Mouse (Mus musculus): ENCODE results near the gene Gja10. TPM values are rescaled to one million over a fixed set of nuclear protein-coding genes. Genes with fewer than 3 reads are reported as not detected.

The Gja10 gene
- polyA plus RNA-seq, 1 experiment from 2014 or later: not detected

GRCm38 (mm10) chr4:32564918-32565317, 37.6 kb downstream of the Gja10 start:
- Histone ChIP-seq H3K36me3 (ENCODE audit: control insufficient read depth, insufficient read depth, low read length) (0 out of 2 replicates have a peak, but pooled peaks cover 7% of the 10 kb centered on the region), H3K4me1 (ENCODE audit: control insufficient read depth, insufficient read depth, low read length) (peaks cover 12% of the 10 kb centered on the region), H3K27me3 (ENCODE audit: control insufficient read depth, insufficient read depth, low read length) (no peaks in the 10 kb centered on the region), H3K4me2 (no peak overlapping the region), H3K27ac (ENCODE audit: low read depth, low read length) (no peak overlapping the region), H3K9ac (ENCODE audit: low read depth, low read length) (no peak overlapping the region), H3K4me3 (ENCODE audit: low read depth, low read length) (no peak overlapping the region), H3K9me3 (replicated peaks; ENCODE audit: control insufficient read depth, low read length) (no peaks in the 10 kb centered on the region)
- WGBS (ENCODE audit: insufficient replicate concordance): 75% methylated on average over 8 of the region's 8 CpGs
- ATAC-seq (replicated peaks; ENCODE audit: insufficient number of reproducible peaks, low FRiP score, low TSS enrichment): no peak

- Histone ChIP-seq H3K27me3 (ENCODE audit: control insufficient read depth, insufficient read depth, low read length) (no peaks in the 10 kb centered on the region), H3K36me3 (ENCODE audit: control insufficient read depth, insufficient read depth, low read length) (0 out of 2 replicates have a peak, but pooled peaks cover 7% of the 10 kb centered on the region), H3K9me3 (replicated peaks; ENCODE audit: control insufficient read depth, low read length) (no peaks in the 10 kb centered on the region), H3K4me1 (ENCODE audit: control insufficient read depth, insufficient read depth, low read length) (peaks cover 12% of the 10 kb centered on the region), H3K4me3 (ENCODE audit: low read depth, low read length) (no peak overlapping the region), H3K27ac (ENCODE audit: low read depth, low read length) (no peak overlapping the region), H3K4me2 (no peak overlapping the region), H3K9ac (ENCODE audit: low read depth, low read length) (no peak overlapping the region)
- 81% methylated on average over 7 of the region's 7 CpGs for WGBS (ENCODE audit: insufficient replicate concordance)
- ATAC-seq (replicated peaks; ENCODE audit: insufficient number of reproducible peaks, low FRiP score, low TSS enrichment): no peak
These were observed 38.1 kb downstream of the Gja10 start for GRCm38 (mm10) chr4:32564416-32564815.

- WGBS (ENCODE audit: insufficient replicate concordance): 92% methylated on average over 35 of the region's 35 CpGs
- H3K27ac ChIP-seq (ENCODE audit: low read depth, low read length): no peak overlapping the region
- H3K27me3 ChIP-seq (ENCODE audit: control insufficient read depth, insufficient read depth, low read length): no peaks in the 10 kb centered on the region
- peaks cover 12% of the 10 kb centered on the region for H3K4me1 ChIP-seq (ENCODE audit: control insufficient read depth, insufficient read depth, low read length)
- 0 out of 2 replicates have a peak, but pooled peaks cover 7% of the 10 kb centered on the region for H3K36me3 ChIP-seq (ENCODE audit: control insufficient read depth, insufficient read depth, low read length)
- no peak for ATAC-seq (replicated peaks; ENCODE audit: insufficient number of reproducible peaks, low FRiP score, low TSS enrichment)
- no peak overlapping the region for H3K9ac ChIP-seq (ENCODE audit: low read depth, low read length)
- H3K9me3 ChIP-seq (replicated peaks; ENCODE audit: control insufficient read depth, low read length): no peaks in the 10 kb centered on the region
- no peak overlapping the region for H3K4me3 ChIP-seq (ENCODE audit: low read depth, low read length)
- no peak overlapping the region for H3K4me2 ChIP-seq
These were observed 40.0 kb downstream of the Gja10 start for GRCm38 (mm10) chr4:32562319-32563115.

- H3K4me3 ChIP-seq (ENCODE audit: low read depth, low read length): no peak overlapping the region
- peak overlapping the region; percentile 0; the same call in 1 of the 2 replicates for H3K27ac ChIP-seq (ENCODE audit: low read depth, low read length)
These were observed 40.9 kb downstream of the Gja10 start for GRCm38 (mm10) chr4:32561555-32562095.

GRCm38 (mm10) chr4:32560724-32561554, 41.6 kb downstream of the Gja10 start:
- no peak for ATAC-seq (replicated peaks; ENCODE audit: insufficient number of reproducible peaks, low FRiP score, low TSS enrichment)
- peaks cover 12% of the 10 kb centered on the region for H3K4me1 ChIP-seq (ENCODE audit: control insufficient read depth, insufficient read depth, low read length)
- no peaks in the 10 kb centered on the region for H3K9me3 ChIP-seq (replicated peaks; ENCODE audit: control insufficient read depth, low read length)
- no peaks in the 10 kb centered on the region for H3K27me3 ChIP-seq (ENCODE audit: control insufficient read depth, insufficient read depth, low read length)
- no peak overlapping the region; the same call in 1 of the 2 replicates for H3K27ac ChIP-seq (ENCODE audit: low read depth, low read length)
- H3K4me2 ChIP-seq: no peak overlapping the region
- H3K4me3 ChIP-seq (ENCODE audit: low read depth, low read length): no peak overlapping the region
- 0 out of 2 replicates have a peak, but pooled peaks cover 7% of the 10 kb centered on the region for H3K36me3 ChIP-seq (ENCODE audit: control insufficient read depth, insufficient read depth, low read length)
- 51% methylated on average over 8 of the region's 8 CpGs for WGBS (ENCODE audit: insufficient replicate concordance)
- H3K9ac ChIP-seq (ENCODE audit: low read depth, low read length): no peak overlapping the region

More at GRCm38 (mm10) chr4:32561555-32562095, 40.9 kb downstream of the Gja10 start:
- no peak for ATAC-seq (replicated peaks; ENCODE audit: insufficient number of reproducible peaks, low FRiP score, low TSS enrichment)
- Histone ChIP-seq H3K27me3 (ENCODE audit: control insufficient read depth, insufficient read depth, low read length) (no peaks in the 10 kb centered on the region), H3K36me3 (ENCODE audit: control insufficient read depth, insufficient read depth, low read length) (0 out of 2 replicates have a peak, but pooled peaks cover 7% of the 10 kb centered on the region), H3K9ac (ENCODE audit: low read depth, low read length) (no peak overlapping the region), H3K9me3 (replicated peaks; ENCODE audit: control insufficient read depth, low read length) (no peaks in the 10 kb centered on the region), H3K4me1 (ENCODE audit: control insufficient read depth, insufficient read depth, low read length) (peaks cover 12% of the 10 kb centered on the region), H3K4me2 (no peak overlapping the region)
- 49% methylated on average over 12 of the region's 12 CpGs for WGBS (ENCODE audit: insufficient replicate concordance)

- Histone ChIP-seq H3K4me3 (ENCODE audit: low read depth, low read length) (no peak overlapping the region), H3K27me3 (ENCODE audit: control insufficient read depth, insufficient read depth, low read length) (no peaks in the 10 kb centered on the region), H3K27ac (ENCODE audit: low read depth, low read length) (no peak overlapping the region), H3K9ac (ENCODE audit: low read depth, low read length) (no peak overlapping the region), H3K36me3 (ENCODE audit: control insufficient read depth, insufficient read depth, low read length) (0 out of 2 replicates have a peak, but pooled peaks cover 7% of the 10 kb centered on the region), H3K4me2 (no peak overlapping the region), H3K4me1 (ENCODE audit: control insufficient read depth, insufficient read depth, low read length) (peaks cover 12% of the 10 kb centered on the region), H3K9me3 (replicated peaks; ENCODE audit: control insufficient read depth, low read length) (no peaks in the 10 kb centered on the region)
- no peak for ATAC-seq (replicated peaks; ENCODE audit: insufficient number of reproducible peaks, low FRiP score, low TSS enrichment)
- WGBS (ENCODE audit: insufficient replicate concordance): 50% methylated on average over 6 of the region's 6 CpGs
These were observed 42.3 kb downstream of the Gja10 start for GRCm38 (mm10) chr4:32560246-32560645.

- no peaks in the 10 kb centered on the region for H3K9me3 ChIP-seq (replicated peaks; ENCODE audit: control insufficient read depth, low read length)
- H3K27me3 ChIP-seq (ENCODE audit: control insufficient read depth, insufficient read depth, low read length): no peaks in the 10 kb centered on the region
- no peak for ATAC-seq (replicated peaks; ENCODE audit: insufficient number of reproducible peaks, low FRiP score, low TSS enrichment)
- peaks cover 4% of the 10 kb centered on the region for H3K4me1 ChIP-seq (ENCODE audit: control insufficient read depth, insufficient read depth, low read length)
- H3K27ac ChIP-seq (ENCODE audit: low read depth, low read length): no peak overlapping the region
- H3K9ac ChIP-seq (ENCODE audit: low read depth, low read length): no peak overlapping the region
- H3K4me3 ChIP-seq (ENCODE audit: low read depth, low read length): no peak overlapping the region
- H3K36me3 ChIP-seq (ENCODE audit: control insufficient read depth, insufficient read depth, low read length): no peaks in the 10 kb centered on the region
- no peak overlapping the region for H3K4me2 ChIP-seq
- WGBS (ENCODE audit: insufficient replicate concordance): 85% methylated on average over 7 of the region's 7 CpGs
These were observed 47.1 kb downstream of the Gja10 start for GRCm38 (mm10) chr4:32555506-32555905.

GRCm38 (mm10) chr4:32551337-32551736, 51.2 kb downstream of the Gja10 start:
- Histone ChIP-seq H3K4me2 (no peak overlapping the region), H3K27me3 (ENCODE audit: control insufficient read depth, insufficient read depth, low read length) (no peaks in the 10 kb centered on the region), H3K27ac (ENCODE audit: low read depth, low read length) (no peak overlapping the region), H3K4me3 (ENCODE audit: low read depth, low read length) (no peak overlapping the region), H3K4me1 (ENCODE audit: control insufficient read depth, insufficient read depth, low read length) (no peaks in the 10 kb centered on the region), H3K36me3 (ENCODE audit: control insufficient read depth, insufficient read depth, low read length) (no peaks in the 10 kb centered on the region), H3K9me3 (replicated peaks; ENCODE audit: control insufficient read depth, low read length) (no peaks in the 10 kb centered on the region), H3K9ac (ENCODE audit: low read depth, low read length) (no peak overlapping the region)
- no peak for ATAC-seq (replicated peaks; ENCODE audit: insufficient number of reproducible peaks, low FRiP score, low TSS enrichment)
- WGBS (ENCODE audit: insufficient replicate concordance): 47% methylated on average over 4 of the region's 4 CpGs

Data from heart, embryonic 11.5 days (tissue).